Mouse (Mus musculus) testis, adult 2 months (tissue): ENCODE results near the gene Rasl11a.

Source experiments
- CTCF ChIP-seq: fragments of 200-500 bp; IDR thresholded peaks from 2 replicates; pipeline ENCODE4 v1.5.1; 2012; ENCODE audit warnings: low read depth, mild to moderate bottlenecking, inconsistent platforms, low read length, moderate library complexity; ENCODE audit not compliant: control insufficient read depth, insufficient read depth, insufficient replicate concordance
- POLR2A ChIP-seq: fragments of 200-500 bp; IDR thresholded peaks from 2 replicates; pipeline ENCODE4 v1.6.1; 2012; ENCODE audit warnings: low read depth, mild to moderate bottlenecking, inconsistent platforms, low read length, moderate library complexity; ENCODE audit not compliant: control insufficient read depth

GRCm38 (mm10) chr5:146891127-146891526 lies 46.3 kb downstream of the Rasl11a start:
- peak; percentile 74 for TF ChIP-seq CTCF
- no peak for TF ChIP-seq POLR2A
